Mouse (Mus musculus) midbrain, embryonic 16.5 days (tissue): ENCODE data around the gene Rarg. TPM values are rescaled to one million over a fixed set of nuclear protein-coding genes. Genes with fewer than 3 reads are reported as not detected.

Experiments
- ATAC-seq: fragments of 200-750 bp; cut with Nextera tagmentation; 2 replicates; pipeline ENCODE4 v1.8.0; 2017; ENCODE audit warnings: moderate TSS enrichment
- H3K27ac ChIP-seq: fragments of 300-500 bp; sonication (generic); 2 replicates; pipeline ENCODE4 v1.5.1; 2014; ENCODE audit warnings: mild to moderate bottlenecking, low read length, mixed read lengths
- H3K27me3 ChIP-seq: fragments of 300-500 bp; sonication (generic); 2 replicates; pipeline ENCODE4 v1.6.1; 2014; ENCODE audit warnings: low read depth, low read length, mixed read lengths; ENCODE audit not compliant: control insufficient read depth, insufficient read depth
- H3K36me3 ChIP-seq: fragments of 300-500 bp; sonication (generic); 2 replicates; pipeline ENCODE4 v1.6.1; 2014; ENCODE audit warnings: mild to moderate bottlenecking, low read length, moderate library complexity, mixed read lengths; ENCODE audit not compliant: control insufficient read depth, insufficient read depth
- H3K4me1 ChIP-seq: fragments of 300-500 bp; sonication (generic); 2 replicates; pipeline ENCODE4 v1.6.1; 2014; ENCODE audit warnings: mild to moderate bottlenecking, low read length, mixed read lengths; ENCODE audit not compliant: control insufficient read depth, insufficient read depth
- H3K4me2 ChIP-seq: fragments of 300-500 bp; sonication (generic); 2 replicates; pipeline ENCODE4 v1.6.1; 2014; ENCODE audit warnings: mild to moderate bottlenecking, low read length, mixed read lengths
- H3K4me3 ChIP-seq: fragments of 300-500 bp; sonication (generic); 2 replicates; pipeline ENCODE4 v1.5.1; 2014; ENCODE audit warnings: low read depth, mild to moderate bottlenecking, low read length, moderate library complexity, mixed read lengths
- H3K9ac ChIP-seq: fragments of 300-500 bp; sonication (generic); 2 replicates; pipeline ENCODE4 v1.6.1; 2014; ENCODE audit warnings: low read depth, low read length, mixed read lengths
- H3K9me3 ChIP-seq: fragments of 300-500 bp; sonication (generic); replicated peaks from 2 replicates; pipeline ENCODE4 v1.6.1; 2014; ENCODE audit warnings: mild to moderate bottlenecking, low read length, mixed read lengths; ENCODE audit not compliant: control insufficient read depth, poor library complexity, severe bottlenecking
- WGBS: fragments of 180-500 bp; shearing (Covaris S2); extraction: QIAGEN DNeasy Blood & Tissue Kit; methylation state at CpG from one replicate; pipeline ENCODE4 v1.1.7; 2014; 5-methylcytosine and 5-hydroxymethylcytosine counted together
- polyA plus RNA-seq: library from polyadenylated mRNA; unstranded; fragments of >200 nt; fragmentation: Nextera tagmentation; extraction: Ambion mirVana; gene quantifications from 2 replicates; pipeline ENCODE4 v1.2.1, GENCODE M21; 2015

The Rarg gene
- polyA plus RNA-seq, 1 experiment from 2014 or later, result 6.0 TPM

- H3K4me2 ChIP-seq, result peak overlapping the region; percentile 79
- H3K9ac ChIP-seq, result peak overlapping the region; percentile 91
- H3K4me3 ChIP-seq, result peak overlapping the region; percentile 90
- peaks cover 7% of the 10 kb centered on the region; the same call in 1 of the 2 replicates for H3K36me3 ChIP-seq
- 32% methylated on average over 13 of the region's 13 CpGs for WGBS
- H3K9me3 ChIP-seq, result no peaks in the 10 kb centered on the region
- peak overlapping the region; percentile 89 for H3K27ac ChIP-seq
- H3K4me1 ChIP-seq, result peaks cover 17% of the 10 kb centered on the region
- peak; percentile 44 for ATAC-seq
- H3K27me3 ChIP-seq, result no peaks in the 10 kb centered on the region
Measured at GRCm38 (mm10) chr15:102279783-102280520, 22.6 kb upstream of the Rarg start.

- ATAC-seq, result peak; percentile 92
- peak within 1 kb of the TSS; percentile 89 for H3K27ac ChIP-seq
- H3K4me3 ChIP-seq, result peak within 1 kb of the TSS; percentile 90
- peaks cover 17% of the 10 kb centered on the region for H3K4me1 ChIP-seq
- H3K36me3 ChIP-seq, result peaks cover 7% of the 10 kb centered on the region; the same call in 1 of the 2 replicates
- whole genome bisulfite sequencing, result under 1% methylated on average over 64 of the region's 65 CpGs
- peak within 1 kb of the TSS; percentile 79 for H3K4me2 ChIP-seq
- H3K27me3 ChIP-seq, result no peaks in the 10 kb centered on the region
- H3K9ac ChIP-seq, result peak within 1 kb of the TSS; percentile 91
- no peaks in the 10 kb centered on the region for H3K9me3 ChIP-seq
Measured at GRCm38 (mm10) chr15:102279092-102279782, 21.9 kb upstream of the Rarg start, which contains the start of gene Mfsd5. Gene Mfsd5 (plus strand): TSS chr15:102279454.

GRCm38 (mm10) chr15:102278726-102279091, 21.4 kb upstream of the Rarg start:
- H3K4me1 ChIP-seq, result peaks cover 17% of the 10 kb centered on the region
- H3K27ac ChIP-seq, result peak overlapping the region; percentile 89
- H3K4me2 ChIP-seq, result peak overlapping the region; percentile 79
- H3K27me3 ChIP-seq, result no peaks in the 10 kb centered on the region
- H3K9ac ChIP-seq, result peak overlapping the region; percentile 91
- 35% methylated on average over 7 of the region's 7 CpGs for WGBS
- H3K9me3 ChIP-seq, result no peaks in the 10 kb centered on the region
- peaks cover 7% of the 10 kb centered on the region; the same call in 1 of the 2 replicates for H3K36me3 ChIP-seq
- peak overlapping the region; percentile 90 for H3K4me3 ChIP-seq
- ATAC-seq, result peak; percentile 2; the same call in 1 of the 2 replicates

GRCm38 (mm10) chr15:102273982-102274716, 16.8 kb upstream of the Rarg start:
- Histone ChIP-seq H3K4me3 (no peak overlapping the region), H3K27me3 (peaks cover 12% of the 10 kb centered on the region), H3K4me2 (no peak overlapping the region), H3K9me3 (no peaks in the 10 kb centered on the region), H3K36me3 (no peaks in the 10 kb centered on the region), H3K9ac (no peak overlapping the region), H3K4me1 (peaks cover 5% of the 10 kb centered on the region; the same call in 1 of the 2 replicates), H3K27ac (no peak overlapping the region)
- WGBS, result 73% methylated on average over 6 of the region's 6 CpGs
- ATAC-seq, result no peak

GRCm38 (mm10) chr15:102271441-102271840, 14.1 kb upstream of the Rarg start:
- H3K9ac ChIP-seq, result no peak overlapping the region
- H3K9me3 ChIP-seq, result no peaks in the 10 kb centered on the region
- 14% methylated on average over 3 of the region's 3 CpGs for WGBS
- no peak overlapping the region for H3K27ac ChIP-seq
- no peak for ATAC-seq
- H3K36me3 ChIP-seq, result no peaks in the 10 kb centered on the region
- peaks cover 12% of the 10 kb centered on the region for H3K27me3 ChIP-seq
- H3K4me1 ChIP-seq, result no peaks in the 10 kb centered on the region
- H3K4me3 ChIP-seq, result no peak overlapping the region
- H3K4me2 ChIP-seq, result no peak overlapping the region

- no peak within 1 kb of the TSS for H3K9ac ChIP-seq
- 9% methylated on average over 19 of the region's 21 CpGs for WGBS
- no peak for ATAC-seq
Measured at GRCm38 (mm10) chr15:102270274-102270960, 13.1 kb upstream of the Rarg start, which contains the start of gene Gm9918. Gene Gm9918 (plus strand): TSS chr15:102270563.

GRCm38 (mm10) chr15:102265548-102265947, 8.2 kb upstream of the Rarg start:
- no peaks in the 10 kb centered on the region for H3K36me3 ChIP-seq
- no peak overlapping the region for H3K4me3 ChIP-seq
- no peak overlapping the region for H3K27ac ChIP-seq
- no peaks in the 10 kb centered on the region for H3K9me3 ChIP-seq
- no peak overlapping the region for H3K4me2 ChIP-seq
- no peak for ATAC-seq
- H3K27me3 ChIP-seq, result peaks cover 5% of the 10 kb centered on the region
- H3K4me1 ChIP-seq, result no peaks in the 10 kb centered on the region
- no peak overlapping the region for H3K9ac ChIP-seq
- 88% methylated on average over 5 of the region's 5 CpGs for WGBS

More at GRCm38 (mm10) chr15:102270274-102270960, 13.1 kb upstream of the Rarg start, which contains the start of gene Gm9918:
- Histone ChIP-seq H3K27me3 (peaks cover 12% of the 10 kb centered on the region), H3K4me3 (0 out of 2 replicates have a peak within 1 kb of the TSS, but pooled peaks have one; percentile 8), H3K36me3 (no peaks in the 10 kb centered on the region), H3K9me3 (no peaks in the 10 kb centered on the region), H3K4me2 (peak within 1 kb of the TSS; percentile 17; the same call in 1 of the 2 replicates), H3K27ac (no peak within 1 kb of the TSS), H3K4me1 (no peaks in the 10 kb centered on the region)

- no peak for ATAC-seq
- no peak overlapping the region for H3K27ac ChIP-seq
- no peaks in the 10 kb centered on the region for H3K4me1 ChIP-seq
- no peaks in the 10 kb centered on the region for H3K36me3 ChIP-seq
- no peak overlapping the region for H3K9ac ChIP-seq
- H3K4me3 ChIP-seq, result no peak overlapping the region
- H3K27me3 ChIP-seq, result peaks cover 9% of the 10 kb centered on the region
- H3K4me2 ChIP-seq, result no peak overlapping the region
- 73% methylated on average over 2 of the region's 2 CpGs for WGBS
- no peaks in the 10 kb centered on the region for H3K9me3 ChIP-seq
Measured at GRCm38 (mm10) chr15:102263037-102263436, 5.7 kb upstream of the Rarg start.
